Mouse (Mus musculus) intestine, embryonic 16.5 days (tissue): ENCODE data around the gene Bpifa5. TPM values are rescaled to one million over a fixed set of nuclear protein-coding genes. Genes with fewer than 3 reads are reported as not detected.

ENCODE experiments used
- ATAC-seq: fragments of 200-750 bp; cut with Nextera tagmentation; 2 replicates; pipeline ENCODE4 v1.8.0; 2017; ENCODE audit warnings: moderate TSS enrichment, moderate library complexity
- H3K27ac ChIP-seq: fragments of 300-500 bp; sonication (generic); 2 replicates; pipeline ENCODE4 v1.5.1; 2014; ENCODE audit warnings: mild to moderate bottlenecking, low read length
- H3K27me3 ChIP-seq: fragments of 300-500 bp; sonication (generic); replicated peaks from 2 replicates; pipeline ENCODE4 v1.6.1; 2014; ENCODE audit warnings: low read length, control low read depth, mixed read lengths; ENCODE audit not compliant: control insufficient read depth, insufficient read depth
- H3K36me3 ChIP-seq: fragments of 300-500 bp; sonication (generic); 2 replicates; pipeline ENCODE4 v1.6.1; 2014; ENCODE audit warnings: low read length, control low read depth; ENCODE audit not compliant: control insufficient read depth, insufficient read depth
- H3K4me1 ChIP-seq: fragments of 300-500 bp; sonication (generic); 2 replicates; pipeline ENCODE4 v1.6.1; 2014; ENCODE audit warnings: low read length, control low read depth, mixed read lengths; ENCODE audit not compliant: control insufficient read depth, insufficient read depth
- H3K4me2 ChIP-seq: fragments of 300-500 bp; sonication (generic); 2 replicates; pipeline ENCODE4 v1.6.1; 2014; ENCODE audit warnings: low read depth, low read length, control low read depth
- H3K4me3 ChIP-seq: fragments of 300-500 bp; sonication (generic); 2 replicates; pipeline ENCODE4 v1.5.1; 2014; ENCODE audit warnings: mild to moderate bottlenecking, low read length
- H3K9ac ChIP-seq: fragments of 300-500 bp; sonication (generic); 2 replicates; pipeline ENCODE4 v1.6.1; 2014; ENCODE audit warnings: low read depth, low read length
- H3K9me3 ChIP-seq: fragments of 300-500 bp; sonication (generic); 2 replicates; pipeline ENCODE4 v1.6.1; 2016; ENCODE audit warnings: low read length, control low read depth; ENCODE audit not compliant: control insufficient read depth
- WGBS: fragments of 180-500 bp; shearing (Covaris S2); extraction: QIAGEN DNeasy Blood & Tissue Kit; methylation state at CpG from one replicate; pipeline ENCODE4 v1.1.7; 2014; 5-methylcytosine and 5-hydroxymethylcytosine counted together
- polyA plus RNA-seq: library from polyadenylated mRNA; unstranded; fragments of >200 nt; fragmentation: Nextera tagmentation; extraction: Ambion mirVana; gene quantifications from 2 replicates; pipeline ENCODE4 v1.2.1, GENCODE M21; 2015

Bpifa5 gene
- polyA plus RNA-seq: not detected in 2 replicates

- 76% methylated on average over 8 of the region's 8 CpGs for WGBS
- Histone ChIP-seq H3K9me3 (no peaks in the 10 kb centered on the region), H3K4me2 (no peak within 1 kb of the TSS), H3K36me3 (no peaks in the 10 kb centered on the region), H3K4me3 (no peak within 1 kb of the TSS), H3K27ac (no peak within 1 kb of the TSS), H3K27me3 (no peaks in the 10 kb centered on the region), H3K4me1 (no peaks in the 10 kb centered on the region), H3K9ac (no peak within 1 kb of the TSS)
- no peak for ATAC-seq
Observed at GRCm38 (mm10) chr2:154162307-154162706, at the start of gene Bpifa5. Gene Bpifa5 (plus strand): TSS chr2:154162607.

DNA sequence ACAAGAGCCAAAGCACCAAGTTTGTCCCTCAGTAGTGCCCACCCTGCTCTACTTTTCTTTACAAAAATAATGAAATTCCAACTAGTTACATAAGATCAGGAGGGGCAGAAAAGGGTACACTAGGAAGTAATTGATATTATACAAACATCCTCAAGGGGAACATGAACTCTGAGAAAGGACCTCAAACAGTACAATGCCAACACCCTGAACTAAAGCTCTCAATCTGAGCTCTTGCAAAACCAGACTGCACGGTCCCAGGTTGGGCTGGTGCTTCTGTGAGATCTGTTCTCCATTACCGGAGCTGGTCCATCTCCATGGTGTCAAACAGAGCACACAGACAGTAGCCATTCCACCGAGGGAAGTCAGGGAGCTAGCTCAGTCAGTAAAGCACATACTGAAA lies 45.0 kb upstream of the Bpifa5 start:
- no peaks in the 10 kb centered on the region for H3K36me3 ChIP-seq
- H3K4me3 ChIP-seq: no peak overlapping the region
- no peak for ATAC-seq
- no peak overlapping the region for H3K27ac ChIP-seq
- no peaks in the 10 kb centered on the region for H3K9me3 ChIP-seq
- H3K4me2 ChIP-seq: no peak overlapping the region
- H3K4me1 ChIP-seq: no peaks in the 10 kb centered on the region
- H3K27me3 ChIP-seq: no peaks in the 10 kb centered on the region
- H3K9ac ChIP-seq: no peak overlapping the region
- WGBS: 82% methylated on average over 3 of the region's 3 CpGs

- H3K9me3 ChIP-seq: no peaks in the 10 kb centered on the region
- no peak for ATAC-seq
- H3K27me3 ChIP-seq: no peaks in the 10 kb centered on the region
- no peaks in the 10 kb centered on the region for H3K36me3 ChIP-seq
- no peaks in the 10 kb centered on the region for H3K4me1 ChIP-seq
- no peak within 1 kb of the TSS for H3K4me3 ChIP-seq
- H3K4me2 ChIP-seq: no peak within 1 kb of the TSS
- H3K27ac ChIP-seq: no peak within 1 kb of the TSS
- 72% methylated on average over 2 of the region's 2 CpGs for whole genome bisulfite sequencing
- no peak within 1 kb of the TSS for H3K9ac ChIP-seq
Observed at GRCm38 (mm10) chr2:154130120-154130519, 32.3 kb upstream of the Bpifa5 start, which contains the start of gene Bpifa3. Gene Bpifa3 (plus strand): TSS chr2:154130336.

GRCm38 (mm10) chr2:154142580-154142979 lies 19.8 kb upstream of the Bpifa5 start, which contains the start of gene Bpifa1:
Gene Bpifa1 (plus strand): TSS chr2:154142880.
- Histone ChIP-seq H3K9me3 (no peaks in the 10 kb centered on the region), H3K9ac (no peak within 1 kb of the TSS), H3K4me1 (no peaks in the 10 kb centered on the region), H3K27ac (no peak within 1 kb of the TSS), H3K27me3 (no peaks in the 10 kb centered on the region), H3K36me3 (no peaks in the 10 kb centered on the region), H3K4me3 (no peak within 1 kb of the TSS), H3K4me2 (no peak within 1 kb of the TSS)
- ATAC-seq: no peak
- WGBS: 83% methylated on average over 4 of the region's 4 CpGs

GRCm38 (mm10) chr2:154143735-154144134 lies 18.7 kb upstream of the Bpifa5 start:
- ATAC-seq: no peak
- WGBS: 68% methylated on average over 3 of the region's 3 CpGs

GRCm38 (mm10) chr2:154147496-154147895 lies 14.9 kb upstream of the Bpifa5 start:
- Histone ChIP-seq H3K9ac (no peak overlapping the region), H3K9me3 (no peaks in the 10 kb centered on the region), H3K27me3 (no peaks in the 10 kb centered on the region), H3K4me3 (no peak overlapping the region), H3K36me3 (no peaks in the 10 kb centered on the region), H3K4me1 (no peaks in the 10 kb centered on the region), H3K27ac (no peak overlapping the region), H3K4me2 (no peak overlapping the region)
- WGBS: 83% methylated on average over 4 of the region's 4 CpGs
- no peak for ATAC-seq

More at GRCm38 (mm10) chr2:154143735-154144134, 18.7 kb upstream of the Bpifa5 start:
- Histone ChIP-seq H3K36me3 (no peaks in the 10 kb centered on the region), H3K4me1 (no peaks in the 10 kb centered on the region), H3K27ac (no peak overlapping the region), H3K9me3 (no peaks in the 10 kb centered on the region), H3K27me3 (no peaks in the 10 kb centered on the region), H3K4me3 (no peak overlapping the region), H3K4me2 (no peak overlapping the region), H3K9ac (no peak overlapping the region)

- H3K9me3 ChIP-seq: no peaks in the 10 kb centered on the region
- no peak overlapping the region for H3K4me3 ChIP-seq
- H3K4me2 ChIP-seq: no peak overlapping the region
- H3K27ac ChIP-seq: no peak overlapping the region
- ATAC-seq: no peak
- no peak overlapping the region for H3K9ac ChIP-seq
- no peaks in the 10 kb centered on the region for H3K36me3 ChIP-seq
- WGBS: 32% methylated on average over 3 of the region's 3 CpGs
- no peaks in the 10 kb centered on the region for H3K4me1 ChIP-seq
- H3K27me3 ChIP-seq: no peaks in the 10 kb centered on the region
Observed at GRCm38 (mm10) chr2:154158433-154158832, 4.0 kb upstream of the Bpifa5 start.

DNA sequence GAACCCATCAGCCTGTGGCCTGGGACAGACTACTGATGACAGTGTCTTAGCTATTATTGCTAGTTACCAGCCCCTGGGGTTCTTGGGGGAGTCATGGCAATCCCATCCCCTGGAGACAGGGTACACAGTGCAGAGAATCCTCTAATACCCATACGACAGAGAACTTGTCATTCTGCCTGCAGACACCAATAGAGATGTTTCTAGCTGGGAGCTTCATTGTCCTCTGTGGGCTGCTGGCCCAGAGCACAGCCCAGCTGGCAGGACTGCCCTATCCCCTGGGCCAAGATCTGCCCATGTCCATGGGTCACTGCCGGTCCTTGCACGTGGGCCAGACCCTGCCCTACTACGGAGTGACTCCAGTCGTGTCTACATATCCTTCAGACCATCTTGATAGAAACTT lies 899 bp downstream of the Bpifa5 start:
- H3K36me3 ChIP-seq: no peaks in the 10 kb centered on the region
- ATAC-seq: no peak
- 88% methylated on average over 5 of the region's 5 CpGs for WGBS
- H3K4me1 ChIP-seq: no peaks in the 10 kb centered on the region
- no peaks in the 10 kb centered on the region for H3K9me3 ChIP-seq
- H3K4me3 ChIP-seq: no peak overlapping the region
- H3K27me3 ChIP-seq: no peaks in the 10 kb centered on the region
- no peak overlapping the region for H3K27ac ChIP-seq
- no peak overlapping the region for H3K4me2 ChIP-seq
- H3K9ac ChIP-seq: no peak overlapping the region

DNA sequence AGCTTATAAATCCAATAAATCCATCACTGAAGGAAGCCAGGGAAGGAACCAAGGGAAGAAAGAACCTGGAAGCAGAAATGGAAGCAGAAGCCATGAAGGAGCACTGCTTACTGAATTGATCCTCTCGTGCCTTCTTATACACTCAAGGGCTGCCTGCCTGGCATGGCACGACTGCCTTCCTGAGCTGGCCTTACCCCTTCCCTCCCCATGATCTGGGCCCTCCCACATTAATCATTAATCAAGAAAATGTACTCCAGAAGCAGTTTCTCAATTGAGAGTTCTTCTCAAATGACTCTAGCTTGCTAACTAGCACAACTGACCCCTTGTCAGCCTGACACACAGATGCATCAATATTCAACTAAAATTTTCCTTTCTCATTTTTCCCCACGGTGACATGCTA lies 6.8 kb downstream of the Bpifa5 start:
- Histone ChIP-seq H3K4me2 (no peak overlapping the region), H3K27ac (no peak overlapping the region), H3K36me3 (no peaks in the 10 kb centered on the region), H3K9me3 (no peaks in the 10 kb centered on the region), H3K4me3 (no peak overlapping the region), H3K27me3 (no peaks in the 10 kb centered on the region), H3K9ac (no peak overlapping the region), H3K4me1 (no peaks in the 10 kb centered on the region)
- no peak for ATAC-seq
- 39% methylated on average over 3 of the region's 3 CpGs for WGBS

DNA sequence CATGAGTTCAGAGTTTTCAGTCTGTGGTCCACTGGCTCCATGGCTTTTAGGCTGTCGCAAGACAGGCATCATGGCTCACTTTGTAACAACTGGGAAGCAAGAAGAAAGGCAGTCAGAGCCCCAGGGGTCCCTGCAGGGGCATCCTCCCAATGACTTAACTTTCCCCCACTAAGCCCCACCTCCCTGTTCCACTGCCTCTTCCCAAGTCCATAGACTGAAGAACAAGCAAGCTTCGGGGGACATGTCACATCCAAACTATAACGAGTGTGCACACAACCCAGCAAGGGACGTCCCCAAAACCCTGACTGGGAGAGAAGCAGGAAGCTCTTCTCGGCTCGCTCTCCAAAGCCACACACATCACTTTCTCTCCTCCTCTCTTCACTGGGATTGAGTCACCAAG lies 9.2 kb downstream of the Bpifa5 start:
- WGBS: 73% methylated on average over 6 of the region's 6 CpGs
- no peak overlapping the region for H3K4me3 ChIP-seq
- H3K9ac ChIP-seq: no peak overlapping the region
- no peak overlapping the region for H3K4me2 ChIP-seq
- H3K4me1 ChIP-seq: no peaks in the 10 kb centered on the region
- H3K36me3 ChIP-seq: no peaks in the 10 kb centered on the region
- no peak overlapping the region for H3K27ac ChIP-seq
- ATAC-seq: no peak
- H3K9me3 ChIP-seq: no peaks in the 10 kb centered on the region
- H3K27me3 ChIP-seq: no peaks in the 10 kb centered on the region
